Mouse (Mus musculus): ENCODE results near the gene Gcnt7.

Gcnt7 gene

GRCm38 (mm10) chr2:172458496-172458895 lies at the start of gene Gcnt7:
Gene Gcnt7, minus strand, starts transcription at chr2:172458596.
- DNase-seq, result no peak

GRCm38 (mm10) chr2:172506121-172506520 lies 47.7 kb upstream of the Gcnt7 start:
- no peak for DNase-seq

GRCm38 (mm10) chr2:172502168-172502567 lies 43.8 kb upstream of the Gcnt7 start:
- no peak for DNase-seq

- DNase-seq, result no peak
Measured at GRCm38 (mm10) chr2:172501341-172501740, 42.9 kb upstream of the Gcnt7 start.

- DNase-seq, result no peak
Measured at GRCm38 (mm10) chr2:172500752-172501316, 42.4 kb upstream of the Gcnt7 start.

GRCm38 (mm10) chr2:172498823-172499222 lies 40.4 kb upstream of the Gcnt7 start:
- DNase-seq, result no peak

GRCm38 (mm10) chr2:172496736-172497345 lies 38.4 kb upstream of the Gcnt7 start:
- DNase-seq, result no peak

- no peak for DNase-seq
Measured at GRCm38 (mm10) chr2:172484696-172485370, 26.4 kb upstream of the Gcnt7 start.

- peak; percentile 32 for DNase-seq
Measured at GRCm38 (mm10) chr2:172483766-172484413, 25.5 kb upstream of the Gcnt7 start.

- DNase-seq, result no peak
Measured at GRCm38 (mm10) chr2:172481654-172482385, 23.4 kb upstream of the Gcnt7 start.

- DNase-seq, result no peak
Measured at GRCm38 (mm10) chr2:172480296-172480695, 21.9 kb upstream of the Gcnt7 start.

GRCm38 (mm10) chr2:172477860-172478259 lies 19.5 kb upstream of the Gcnt7 start:
- no peak for DNase-seq

- DNase-seq, result no peak
Measured at GRCm38 (mm10) chr2:172477350-172477749, 19.0 kb upstream of the Gcnt7 start.

GRCm38 (mm10) chr2:172476707-172477260 lies 18.4 kb upstream of the Gcnt7 start:
- DNase-seq, result no peak

GRCm38 (mm10) chr2:172474970-172475369 lies 16.6 kb upstream of the Gcnt7 start:
- DNase-seq, result no peak

- no peak for DNase-seq
Measured at GRCm38 (mm10) chr2:172473591-172473990, 15.2 kb upstream of the Gcnt7 start.

- no peak for DNase-seq
Measured at GRCm38 (mm10) chr2:172472318-172472717, 13.9 kb upstream of the Gcnt7 start, which contains the start of gene Fam209. Gene Fam209, plus strand, starts transcription at chr2:172472520.

- DNase-seq, result no peak
Measured at GRCm38 (mm10) chr2:172468346-172468819, 10.0 kb upstream of the Gcnt7 start.

- no peak for DNase-seq
Measured at GRCm38 (mm10) chr2:172467206-172467605, 8.8 kb upstream of the Gcnt7 start.

- DNase-seq, result no peak
Measured at GRCm38 (mm10) chr2:172466427-172467132, 8.2 kb upstream of the Gcnt7 start.

- DNase-seq, result no peak
Measured at GRCm38 (mm10) chr2:172462813-172463212, 4.4 kb upstream of the Gcnt7 start.

GRCm38 (mm10) chr2:172460647-172461046 lies 2.3 kb upstream of the Gcnt7 start:
- no peak for DNase-seq
